ENCODE assay signal across 25 mouse cellular contexts in the genomic region with DNA sequence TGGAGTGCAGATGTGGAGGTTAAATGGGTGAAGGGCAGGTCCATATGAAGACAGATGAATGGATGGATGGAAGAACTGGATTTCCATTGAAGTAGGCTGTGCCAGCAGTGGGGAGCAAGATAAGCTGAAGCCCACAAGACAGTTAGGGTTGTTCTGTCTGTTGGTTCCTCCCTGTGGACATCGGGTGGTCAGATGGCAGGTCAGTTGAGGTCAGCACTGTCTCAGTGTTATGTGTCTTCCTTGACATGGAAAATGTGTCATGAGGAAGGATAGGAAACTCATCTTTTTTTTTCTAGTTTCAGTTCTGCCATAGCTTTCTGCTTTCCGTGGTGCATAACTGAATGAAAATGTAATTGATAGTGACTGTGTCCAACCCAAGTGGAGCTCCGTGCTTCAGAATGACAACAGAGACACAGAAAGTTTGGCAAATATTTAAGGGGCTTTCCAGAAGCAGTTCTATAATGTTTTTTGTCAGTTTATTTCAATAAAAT.
"Had no signal": no experiment of that assay in that cellular context is flagged by ENCODE, and none has a peak within 500 bp of the region (broad histone marks: within the 10 kb centered on the region; RNA-seq: fewer than 3 reads in every experiment).

No protein-coding gene starts in this region.

- ATAC-seq: hindbrain, embryonic 16.5 days; intestine, embryonic 16.5 days had no signal

- H3K9ac ChIP-seq: heart, embryonic 12.5 days; hindbrain, embryonic 12.5 days; hindbrain, embryonic 14.5 days; kidney, embryonic 15.5 days; limb, embryonic 13.5 days; limb, embryonic 15.5 days; liver, embryonic 14.5 days had no signal

- H3K27ac ChIP-seq: heart, embryonic 10.5 days; hindbrain, embryonic 10.5 days; hindbrain, embryonic 12.5 days; hindbrain, embryonic 14.5 days; kidney, embryonic 15.5 days; kidney, postnatal 0 days; layer of hippocampus, adult 2 months; limb, embryonic 13.5 days; limb, embryonic 15.5 days; liver, embryonic 14.5 days had no signal

- H3K27me3 ChIP-seq: heart, embryonic 12.5 days; hindbrain, embryonic 12.5 days; kidney, embryonic 15.5 days; limb, embryonic 13.5 days; limb, embryonic 15.5 days had no signal

- DNase-seq: gastrocnemius, postnatal 14 days; gastrocnemius, postnatal 36 days; heart, adult 18-20 months; heart, postnatal 10 days; heart, postnatal 4 days; kidney, adult 11 months; kidney, adult 2 months; kidney, adult 9 months; kidney, postnatal 14 days; kidney, postnatal 4 days; left cerebral cortex, postnatal 4 days had no signal

- H3K36me3 ChIP-seq: heart, embryonic 10.5 days; heart, embryonic 12.5 days; hindbrain, embryonic 10.5 days; hindbrain, embryonic 12.5 days; kidney, embryonic 15.5 days; limb, embryonic 13.5 days; limb, embryonic 15.5 days had no signal

- H3K4me1 ChIP-seq: heart, embryonic 10.5 days; heart, embryonic 12.5 days; hindbrain, embryonic 10.5 days; hindbrain, embryonic 12.5 days; kidney, embryonic 15.5 days; limb, embryonic 13.5 days; limb, embryonic 15.5 days had no signal

- H3K9me3 ChIP-seq: heart, embryonic 10.5 days; heart, embryonic 12.5 days; hindbrain, embryonic 10.5 days; hindbrain, embryonic 12.5 days; kidney, embryonic 15.5 days; limb, embryonic 13.5 days; limb, embryonic 15.5 days had no signal

- H3K4me3 ChIP-seq: heart, embryonic 10.5 days; heart, embryonic 12.5 days; hindbrain, embryonic 10.5 days; hindbrain, embryonic 12.5 days; kidney, embryonic 15.5 days; layer of hippocampus, adult 2 months; limb, embryonic 13.5 days; limb, embryonic 15.5 days had no signal

- H3K4me2 ChIP-seq: heart, embryonic 12.5 days; hindbrain, embryonic 12.5 days; hindbrain, embryonic 14.5 days; kidney, embryonic 15.5 days; limb, embryonic 13.5 days; limb, embryonic 15.5 days; liver, embryonic 11.5 days had no signal
